Mouse (Mus musculus) heart, embryonic 16.5 days (tissue): Measurements from ENCODE around the gene Brinp2. TPM values are rescaled to one million over a fixed set of nuclear protein-coding genes. Genes with fewer than 3 reads are reported as not detected.

Experiments used
- ATAC-seq: fragments of 200-750 bp; cut with Nextera tagmentation; replicated peaks from 2 replicates; pipeline ENCODE4 v1.8.0; 2017; ENCODE audit warnings: moderate number of reproducible peaks; ENCODE audit not compliant: insufficient read depth, low FRiP score; ENCODE audit errors: extremely low read depth
- H3K27ac ChIP-seq: fragments of 300-500 bp; sonication (generic); 2 replicates; pipeline ENCODE4 v1.5.1; 2014; ENCODE audit warnings: mild to moderate bottlenecking, low read length, control low read depth, moderate library complexity
- H3K27me3 ChIP-seq: fragments of 300-500 bp; sonication (generic); 2 replicates; pipeline ENCODE4 v1.6.1; 2014; ENCODE audit warnings: low read length, mixed read lengths; ENCODE audit not compliant: control insufficient read depth, insufficient read depth
- H3K36me3 ChIP-seq: fragments of 300-500 bp; sonication (generic); 2 replicates; pipeline ENCODE4 v1.6.1; 2014; ENCODE audit not compliant: control insufficient read depth, insufficient read depth
- H3K4me1 ChIP-seq: fragments of 300-500 bp; sonication (generic); 2 replicates; pipeline ENCODE4 v1.6.1; 2014; ENCODE audit warnings: low read length, mixed read lengths; ENCODE audit not compliant: control insufficient read depth, insufficient read depth
- H3K4me2 ChIP-seq: fragments of 300-500 bp; sonication (generic); 2 replicates; pipeline ENCODE4 v1.6.1; 2014; ENCODE audit warnings: low read depth, mild to moderate bottlenecking, control low read depth, low read length
- H3K4me3 ChIP-seq: fragments of 300-500 bp; sonication (generic); 2 replicates; pipeline ENCODE4 v1.5.1; 2014; ENCODE audit warnings: mild to moderate bottlenecking, control low read depth, low read length
- H3K9ac ChIP-seq: fragments of 300-500 bp; sonication (generic); 2 replicates; pipeline ENCODE4 v1.6.1; 2014; ENCODE audit warnings: low read length, control low read depth
- H3K9me3 ChIP-seq: fragments of 300-500 bp; sonication (generic); replicated peaks from 2 replicates; pipeline ENCODE4 v1.6.1; 2016; ENCODE audit warnings: low read length; ENCODE audit not compliant: control insufficient read depth
- WGBS: fragments of 180-500 bp; shearing (Covaris S2); extraction: QIAGEN DNeasy Blood & Tissue Kit; methylation state at CpG from one replicate; pipeline ENCODE4 v1.1.7; 2014; 5-methylcytosine and 5-hydroxymethylcytosine counted together
- polyA plus RNA-seq: library from polyadenylated mRNA; unstranded; fragments of >200 nt; fragmentation: Nextera tagmentation; extraction: Ambion mirVana; gene quantifications from 2 replicates; pipeline ENCODE4 v1.2.1, GENCODE M21; 2015

Brinp2 gene
- polyA plus RNA-seq, 1 experiment from 2014 or later, result 0.22 TPM

DNA sequence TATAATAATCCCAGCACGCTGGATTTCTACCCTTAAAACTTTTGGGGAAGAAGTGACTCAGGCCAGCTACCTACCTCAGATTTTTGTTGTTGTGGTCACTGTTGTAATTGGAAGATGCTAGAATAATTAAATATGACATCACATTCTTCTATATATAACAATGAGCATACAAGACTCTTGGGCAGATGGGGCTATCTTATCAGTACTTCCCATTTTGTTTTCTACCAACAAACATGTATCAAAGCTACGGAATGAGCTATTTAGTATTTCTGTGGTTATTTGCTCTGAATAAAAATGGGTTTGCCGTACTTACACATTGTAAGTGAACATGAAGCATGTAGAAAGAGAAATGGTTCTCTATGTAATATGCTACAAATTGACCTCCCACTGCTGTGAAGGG lies 112.1 kb downstream of the Brinp2 start:
- H3K9ac ChIP-seq, result no peak overlapping the region
- no peak overlapping the region for H3K27ac ChIP-seq
- H3K4me3 ChIP-seq, result no peak overlapping the region
- ATAC-seq, result no peak
- peaks cover 4% of the 10 kb centered on the region; the same call in 1 of the 2 replicates for H3K27me3 ChIP-seq
- no peak overlapping the region for H3K4me2 ChIP-seq
- WGBS, result 82% methylated on average over 3 of the region's 3 CpGs
- H3K9me3 ChIP-seq, result no peaks in the 10 kb centered on the region
- H3K4me1 ChIP-seq, result no peaks in the 10 kb centered on the region
- no peaks in the 10 kb centered on the region for H3K36me3 ChIP-seq

DNA sequence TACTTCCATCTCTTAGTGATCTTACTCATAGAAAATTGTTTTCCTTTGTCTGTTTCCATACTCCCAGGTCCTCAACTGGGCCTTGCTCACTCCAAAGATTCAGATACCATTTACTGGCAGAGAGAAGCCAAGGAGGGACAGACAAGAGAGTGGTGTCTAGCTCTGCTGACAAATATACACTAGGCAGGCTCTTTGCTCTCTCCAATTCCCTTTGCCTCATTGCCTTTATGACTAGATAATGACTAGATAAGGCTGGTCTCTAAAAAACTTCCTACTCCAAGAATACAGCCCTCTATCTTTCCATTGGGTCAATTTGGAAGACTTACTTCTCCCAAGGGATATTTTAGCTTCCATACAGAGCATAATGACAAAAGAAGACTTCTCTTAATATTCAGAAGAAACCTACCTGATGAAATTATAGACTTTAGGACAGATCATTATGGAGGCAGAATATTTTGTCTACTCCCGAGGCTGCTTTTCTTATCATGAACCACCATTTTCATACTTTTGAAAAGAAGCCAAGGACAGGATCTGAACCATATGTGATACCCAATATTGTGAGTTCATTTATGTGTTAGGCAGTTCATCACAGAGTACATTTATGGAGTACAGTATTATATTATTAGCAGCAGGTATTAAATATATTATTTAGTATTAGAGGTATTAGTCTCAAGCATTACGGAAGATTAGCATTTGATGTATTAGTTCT lies 114.1 kb downstream of the Brinp2 start:
- no peaks in the 10 kb centered on the region for H3K36me3 ChIP-seq
- H3K9ac ChIP-seq, result no peak overlapping the region
- no peak overlapping the region for H3K4me2 ChIP-seq
- no peaks in the 10 kb centered on the region for H3K9me3 ChIP-seq
- no peak for ATAC-seq
- no peaks in the 10 kb centered on the region for H3K4me1 ChIP-seq
- 70% methylated on average over 2 of the region's 2 CpGs for WGBS
- H3K27ac ChIP-seq, result no peak overlapping the region
- no peak overlapping the region for H3K4me3 ChIP-seq
- peaks cover 3% of the 10 kb centered on the region; the same call in 1 of the 2 replicates for H3K27me3 ChIP-seq

DNA sequence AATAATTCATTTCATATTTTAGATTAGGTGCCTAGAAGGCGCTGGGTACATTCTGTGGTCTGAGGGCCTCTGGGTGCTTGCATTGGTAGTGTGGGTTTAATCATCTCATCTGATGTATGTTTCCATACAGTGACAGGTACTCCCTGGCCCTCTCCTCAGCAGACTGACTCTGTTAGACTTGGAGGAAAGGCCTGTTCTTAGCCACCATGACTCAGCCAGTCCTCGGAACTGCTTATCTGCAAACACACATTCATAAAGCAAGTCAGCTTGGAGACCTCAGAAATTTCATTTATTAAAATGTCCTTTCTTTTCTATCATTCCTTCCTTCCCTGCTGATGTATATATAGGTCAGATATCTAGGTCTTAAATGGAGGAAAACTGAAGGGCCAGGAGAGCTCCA lies 116.3 kb downstream of the Brinp2 start:
- Histone ChIP-seq H3K4me2 (no peak overlapping the region), H3K9ac (no peak overlapping the region), H3K4me1 (no peaks in the 10 kb centered on the region), H3K27ac (no peak overlapping the region), H3K4me3 (no peak overlapping the region), H3K9me3 (no peaks in the 10 kb centered on the region), H3K27me3 (no peaks in the 10 kb centered on the region), H3K36me3 (no peaks in the 10 kb centered on the region)
- WGBS, result 76% methylated on average over 2 of the region's 2 CpGs
- no peak for ATAC-seq

DNA sequence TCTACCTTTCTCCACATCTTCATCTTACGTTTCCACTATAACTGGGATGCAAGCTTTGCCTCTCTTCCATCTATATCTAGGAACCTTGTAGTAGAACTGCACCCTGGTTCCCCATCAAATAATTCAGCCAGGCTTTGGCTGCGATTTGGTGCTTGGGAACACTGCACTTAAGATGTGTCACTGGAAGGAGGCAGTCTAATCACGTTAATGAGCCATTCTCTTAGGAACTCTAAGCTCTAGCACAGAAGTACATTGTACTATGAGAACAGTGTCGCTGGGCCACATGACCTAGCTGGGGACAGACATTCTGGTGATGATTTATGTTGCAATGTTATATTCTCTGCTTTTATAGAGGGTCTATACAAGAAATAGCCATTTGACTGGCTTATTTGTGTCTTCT lies 117.4 kb downstream of the Brinp2 start:
- Histone ChIP-seq H3K4me2 (no peak overlapping the region), H3K27ac (no peak overlapping the region), H3K9me3 (no peaks in the 10 kb centered on the region), H3K36me3 (no peaks in the 10 kb centered on the region), H3K4me1 (no peaks in the 10 kb centered on the region), H3K9ac (no peak overlapping the region), H3K27me3 (no peaks in the 10 kb centered on the region), H3K4me3 (no peak overlapping the region)
- no peak for ATAC-seq
- WGBS, result 53% methylated on average over 4 of the region's 4 CpGs

DNA sequence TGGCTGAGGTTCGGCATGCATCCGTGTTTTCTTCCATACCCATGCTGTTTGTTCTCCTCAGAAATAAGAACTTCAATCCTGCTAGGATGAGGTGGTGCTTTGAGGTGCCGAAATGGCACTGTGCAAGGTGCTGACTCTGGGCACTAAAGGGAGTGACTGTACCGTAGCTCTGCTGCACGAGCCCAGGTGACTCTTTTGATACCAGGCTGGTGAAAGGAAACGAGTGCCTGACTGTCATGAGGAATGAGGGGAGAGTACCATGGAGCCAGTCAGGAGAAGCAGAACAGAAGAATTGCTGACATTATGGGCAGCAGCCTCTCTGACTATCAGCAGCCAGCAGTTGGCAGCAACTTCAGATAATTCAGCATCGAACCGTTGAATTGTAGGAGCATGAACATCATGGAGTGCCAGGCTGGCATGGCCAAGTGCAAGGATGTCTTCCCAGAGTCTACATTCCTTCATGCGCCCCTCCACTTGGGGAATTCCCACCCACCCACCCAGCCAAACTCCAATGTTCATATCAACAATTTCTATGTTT lies 127.4 kb downstream of the Brinp2 start:
- no peak overlapping the region for H3K9ac ChIP-seq
- no peak overlapping the region for H3K4me2 ChIP-seq
- no peak overlapping the region for H3K4me3 ChIP-seq
- H3K36me3 ChIP-seq, result no peaks in the 10 kb centered on the region
- ATAC-seq, result no peak
- H3K9me3 ChIP-seq, result peaks cover 3% of the 10 kb centered on the region; the same call in 1 of the 2 replicates
- no peaks in the 10 kb centered on the region for H3K4me1 ChIP-seq
- 65% methylated on average over 9 of the region's 9 CpGs for WGBS
- no peaks in the 10 kb centered on the region for H3K27me3 ChIP-seq
- no peak overlapping the region for H3K27ac ChIP-seq

DNA sequence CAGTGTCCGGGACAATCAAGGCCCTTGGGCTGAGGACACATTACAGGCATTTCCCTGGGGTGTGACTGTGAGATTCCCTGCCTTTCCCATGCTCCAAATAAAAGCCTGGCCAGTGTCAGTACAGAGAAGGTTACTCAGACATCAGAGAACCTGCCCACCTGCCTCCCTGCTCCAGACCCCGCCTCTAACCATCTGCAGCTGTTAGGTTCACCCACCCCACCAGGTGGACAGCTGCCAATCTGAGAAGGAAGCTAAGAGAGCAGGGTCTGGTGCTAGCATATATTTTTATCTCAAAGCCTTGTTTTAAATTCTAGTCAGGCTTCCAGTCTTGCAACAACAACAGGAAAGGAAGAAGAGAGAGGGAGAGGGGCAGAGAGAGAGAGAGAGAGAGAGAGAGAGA lies 128.9 kb downstream of the Brinp2 start:
- H3K4me3 ChIP-seq, result no peak overlapping the region
- no peak overlapping the region for H3K27ac ChIP-seq
- no peak overlapping the region for H3K9ac ChIP-seq
- WGBS, result 46% methylated on average over 2 of the region's 2 CpGs
- H3K4me1 ChIP-seq, result no peaks in the 10 kb centered on the region
- no peaks in the 10 kb centered on the region for H3K27me3 ChIP-seq
- no peak for ATAC-seq
- H3K4me2 ChIP-seq, result no peak overlapping the region
- H3K9me3 ChIP-seq, result peaks cover 3% of the 10 kb centered on the region; the same call in 1 of the 2 replicates
- no peaks in the 10 kb centered on the region for H3K36me3 ChIP-seq

DNA sequence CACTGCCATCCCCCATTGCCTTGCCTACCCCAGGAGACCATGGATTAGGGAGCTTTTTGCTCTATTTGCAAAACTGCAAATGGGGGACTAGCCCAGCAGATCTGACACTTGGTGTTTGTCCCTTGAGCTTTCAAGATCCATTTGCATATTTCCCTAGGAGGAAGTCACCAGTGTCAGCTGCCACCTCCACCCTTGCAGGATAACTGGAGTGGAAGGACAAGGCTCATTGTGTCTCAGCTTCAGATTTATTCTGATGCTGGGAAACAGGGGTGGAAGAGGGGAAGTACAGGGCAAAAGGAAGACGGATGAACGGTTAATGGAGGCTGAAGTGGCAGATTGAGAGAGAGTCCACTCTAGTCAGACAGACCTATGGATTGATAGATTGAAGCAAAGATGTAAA lies 129.4 kb downstream of the Brinp2 start:
- H3K4me3 ChIP-seq, result no peak overlapping the region
- no peak overlapping the region for H3K27ac ChIP-seq
- H3K9me3 ChIP-seq, result peaks cover 3% of the 10 kb centered on the region; the same call in 1 of the 2 replicates
- no peaks in the 10 kb centered on the region for H3K36me3 ChIP-seq
- no peak for ATAC-seq
- H3K27me3 ChIP-seq, result no peaks in the 10 kb centered on the region
- H3K4me2 ChIP-seq, result no peak overlapping the region
- no peaks in the 10 kb centered on the region for H3K4me1 ChIP-seq
- 48% methylated on average over 2 of the region's 2 CpGs for WGBS
- no peak overlapping the region for H3K9ac ChIP-seq

DNA sequence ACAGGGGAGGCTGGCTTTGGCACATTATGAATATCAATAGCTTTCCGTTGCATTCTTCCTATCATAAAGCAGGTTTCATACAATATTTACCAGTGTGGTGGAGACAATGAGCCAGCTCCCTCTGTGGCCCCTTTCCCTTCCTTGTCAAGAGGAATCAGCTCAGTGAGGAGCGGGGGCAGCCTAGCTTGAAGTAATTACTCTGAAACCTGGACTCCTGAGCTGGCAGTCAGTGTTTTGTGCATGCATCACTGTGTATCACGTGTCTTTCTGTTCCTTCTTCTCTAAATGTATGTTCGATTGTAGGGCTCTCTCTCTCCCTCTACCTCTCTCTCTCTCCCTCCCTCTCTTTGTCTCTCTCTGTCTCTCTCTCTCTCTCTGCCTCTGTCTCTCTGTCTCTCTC lies 135.1 kb downstream of the Brinp2 start:
- no peak overlapping the region for H3K4me3 ChIP-seq
- H3K4me1 ChIP-seq, result no peaks in the 10 kb centered on the region
- 68% methylated on average over 4 of the region's 4 CpGs for WGBS
- no peak for ATAC-seq
- no peaks in the 10 kb centered on the region for H3K27me3 ChIP-seq
- no peak overlapping the region for H3K4me2 ChIP-seq
- no peak overlapping the region for H3K9ac ChIP-seq
- no peak overlapping the region for H3K27ac ChIP-seq
- H3K9me3 ChIP-seq, result no peaks in the 10 kb centered on the region
- H3K36me3 ChIP-seq, result no peaks in the 10 kb centered on the region

DNA sequence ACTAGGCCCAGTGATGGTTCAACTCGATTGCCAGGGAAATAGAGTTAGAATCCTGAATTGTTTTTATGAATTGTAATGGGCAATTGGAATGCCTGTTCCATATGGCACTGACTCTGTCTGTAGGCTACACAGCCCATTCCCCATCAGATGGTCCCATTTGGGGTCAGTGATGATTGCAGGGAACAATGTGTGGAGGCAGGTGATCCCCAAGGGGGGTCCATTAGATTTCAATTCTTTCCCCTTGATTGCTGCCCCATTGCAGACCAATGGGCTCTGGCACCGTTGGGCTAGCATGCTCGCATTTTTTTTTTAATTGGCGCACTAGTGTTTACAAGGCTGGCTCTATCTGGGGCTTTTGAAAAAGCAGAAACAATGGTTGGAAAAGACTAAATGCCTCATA lies 136.0 kb downstream of the Brinp2 start:
- Histone ChIP-seq H3K27me3 (no peaks in the 10 kb centered on the region), H3K9me3 (no peaks in the 10 kb centered on the region), H3K9ac (no peak overlapping the region), H3K4me1 (no peaks in the 10 kb centered on the region), H3K27ac (no peak overlapping the region), H3K4me3 (no peak overlapping the region), H3K4me2 (no peak overlapping the region), H3K36me3 (no peaks in the 10 kb centered on the region)
- ATAC-seq, result no peak
- WGBS, result 83% methylated on average over 4 of the region's 4 CpGs
